Mouse (Mus musculus): ENCODE results near the gene Fga. TPM values are rescaled to one million over a fixed set of nuclear protein-coding genes. Genes with fewer than 3 reads are reported as not detected.

The Fga gene
- total and polyA plus RNA-seq, 3 experiments = 0.05 TPM; not detected in 2

- ATAC-seq (ENCODE audit: extremely low read depth, insufficient number of reproducible peaks, low FRiP score, poor library complexity, severe bottlenecking) (no peak), DNase-seq (ENCODE audit: low spot score) (no peak)
- Histone ChIP-seq H3K36me3 (replicated peaks) (no peaks in the 10 kb centered on the region), H3K4me1 (ENCODE audit: insufficient read depth, low read depth, low read length) (no peaks in the 10 kb centered on the region; the same call in 1 of the 2 replicates), H3K9me3 (replicated peaks) (no peaks in the 10 kb centered on the region), H3K4me3 (ENCODE audit: low read depth, low read length) (no peak overlapping the region), H3K27me3 (ENCODE audit: insufficient read depth, low read length) (peaks cover 7% of the 10 kb centered on the region)
- TF ChIP-seq TAL1 (conservative IDR thresholded peaks at IDR 0.05; ENCODE audit: low read depth, low read length) (no peak), CTCF (IDR thresholded peaks at IDR 0.05; ENCODE audit: low read depth, low read length) (no peak), GATA1 (IDR thresholded peaks at IDR 0.05; ENCODE audit: borderline replicate concordance, low read length) (no peak), GATA2 (IDR thresholded peaks at IDR 0.05; ENCODE audit: borderline replicate concordance, low read depth, low read length) (no peak), POLR2AphosphoS5 (IDR thresholded peaks at IDR 0.05; ENCODE audit: insufficient replicate concordance, low read depth, low read length) (no peak)
These were observed 11.9 kb upstream of the Fga start for GRCm38 (mm10) chr3:83013951-83014350.

- no peak for DNase-seq (ENCODE audit: low spot score)
- no peak for ATAC-seq (ENCODE audit: extremely low read depth, insufficient number of reproducible peaks, low FRiP score, poor library complexity, severe bottlenecking)
- Histone ChIP-seq H3K36me3 (replicated peaks) (no peaks in the 10 kb centered on the region), H3K4me3 (ENCODE audit: low read depth, low read length) (no peak overlapping the region), H3K27me3 (ENCODE audit: insufficient read depth, low read length) (peaks cover 3% of the 10 kb centered on the region; the same call in 1 of the 2 replicates), H3K9me3 (replicated peaks) (no peaks in the 10 kb centered on the region), H3K4me1 (ENCODE audit: insufficient read depth, low read depth, low read length) (no peaks in the 10 kb centered on the region; the same call in 1 of the 2 replicates)
- TF ChIP-seq TAL1 (conservative IDR thresholded peaks at IDR 0.05; ENCODE audit: low read depth, low read length) (no peak), GATA1 (IDR thresholded peaks at IDR 0.05; ENCODE audit: borderline replicate concordance, low read length) (no peak), GATA2 (IDR thresholded peaks at IDR 0.05; ENCODE audit: borderline replicate concordance, low read depth, low read length) (no peak), POLR2AphosphoS5 (IDR thresholded peaks at IDR 0.05; ENCODE audit: insufficient replicate concordance, low read depth, low read length) (no peak), CTCF (IDR thresholded peaks at IDR 0.05; ENCODE audit: low read depth, low read length) (no peak)
These were observed 9.6 kb upstream of the Fga start for GRCm38 (mm10) chr3:83016236-83016635.

GRCm38 (mm10) chr3:83020387-83020786, 5.5 kb upstream of the Fga start:
- Histone ChIP-seq H3K36me3 (replicated peaks) (no peaks in the 10 kb centered on the region), H3K4me1 (ENCODE audit: insufficient read depth, low read depth, low read length) (no peaks in the 10 kb centered on the region; the same call in 1 of the 2 replicates), H3K9me3 (replicated peaks) (no peaks in the 10 kb centered on the region), H3K4me3 (ENCODE audit: low read depth, low read length) (no peak overlapping the region), H3K27me3 (ENCODE audit: insufficient read depth, low read length) (0 out of 2 replicates have a peak, but pooled peaks cover under 1% of the 10 kb centered on the region)
- DNase-seq (ENCODE audit: low spot score) = no peak
- no peak for ATAC-seq (ENCODE audit: extremely low read depth, insufficient number of reproducible peaks, low FRiP score, poor library complexity, severe bottlenecking)
- TF ChIP-seq POLR2AphosphoS5 (IDR thresholded peaks at IDR 0.05; ENCODE audit: insufficient replicate concordance, low read depth, low read length) (no peak), GATA1 (IDR thresholded peaks at IDR 0.05; ENCODE audit: borderline replicate concordance, low read length) (no peak), TAL1 (conservative IDR thresholded peaks at IDR 0.05; ENCODE audit: low read depth, low read length) (no peak), CTCF (IDR thresholded peaks at IDR 0.05; ENCODE audit: low read depth, low read length) (no peak), GATA2 (IDR thresholded peaks at IDR 0.05; ENCODE audit: borderline replicate concordance, low read depth, low read length) (no peak)

GRCm38 (mm10) chr3:83021176-83021575, 4.7 kb upstream of the Fga start:
- DNase-seq (ENCODE audit: low spot score) (no peak), ATAC-seq (ENCODE audit: extremely low read depth, insufficient number of reproducible peaks, low FRiP score, poor library complexity, severe bottlenecking) (no peak)
- H3K36me3 ChIP-seq (replicated peaks) = no peaks in the 10 kb centered on the region
- peaks cover 7% of the 10 kb centered on the region; the same call in 1 of the 2 replicates for H3K27me3 ChIP-seq (ENCODE audit: insufficient read depth, low read length)
- no peaks in the 10 kb centered on the region for H3K9me3 ChIP-seq (replicated peaks)
- no peaks in the 10 kb centered on the region; the same call in 1 of the 2 replicates for H3K4me1 ChIP-seq (ENCODE audit: insufficient read depth, low read depth, low read length)
- TF ChIP-seq CTCF (IDR thresholded peaks at IDR 0.05; ENCODE audit: low read depth, low read length) = no peak
- no peak for TF ChIP-seq POLR2AphosphoS5 (IDR thresholded peaks at IDR 0.05; ENCODE audit: insufficient replicate concordance, low read depth, low read length)
- TF ChIP-seq GATA1 (IDR thresholded peaks at IDR 0.05; ENCODE audit: borderline replicate concordance, low read length) = no peak
- no peak for TF ChIP-seq TAL1 (conservative IDR thresholded peaks at IDR 0.05; ENCODE audit: low read depth, low read length)
- TF ChIP-seq GATA2 (IDR thresholded peaks at IDR 0.05; ENCODE audit: borderline replicate concordance, low read depth, low read length) = no peak
- no peak overlapping the region for H3K4me3 ChIP-seq (ENCODE audit: low read depth, low read length)

- H3K27me3 ChIP-seq (ENCODE audit: insufficient read depth, low read length) = peaks cover 7% of the 10 kb centered on the region; the same call in 1 of the 2 replicates
These were observed 840 bp upstream of the Fga start for GRCm38 (mm10) chr3:83025036-83025435.

GRCm38 (mm10) chr3:83027546-83028251, 1.8 kb downstream of the Fga start:
- H3K9me3 ChIP-seq (replicated peaks) = no peaks in the 10 kb centered on the region
- TF ChIP-seq CTCF (IDR thresholded peaks at IDR 0.05; ENCODE audit: low read depth, low read length) = no peak
- TF ChIP-seq GATA1 (IDR thresholded peaks at IDR 0.05; ENCODE audit: borderline replicate concordance, low read length) = no peak
- no peak for TF ChIP-seq POLR2AphosphoS5 (IDR thresholded peaks at IDR 0.05; ENCODE audit: insufficient replicate concordance, low read depth, low read length)
- TF ChIP-seq GATA2 (IDR thresholded peaks at IDR 0.05; ENCODE audit: borderline replicate concordance, low read depth, low read length) = no peak
- TF ChIP-seq TAL1 (conservative IDR thresholded peaks at IDR 0.05; ENCODE audit: low read depth, low read length) = no peak
- no peak overlapping the region for H3K4me3 ChIP-seq (ENCODE audit: low read depth, low read length)
- no peak for DNase-seq (ENCODE audit: low spot score)
- peaks cover 17% of the 10 kb centered on the region; the same call in 1 of the 2 replicates for H3K27me3 ChIP-seq (ENCODE audit: insufficient read depth, low read length)
- no peaks in the 10 kb centered on the region for H3K36me3 ChIP-seq (replicated peaks)
- H3K4me1 ChIP-seq (ENCODE audit: insufficient read depth, low read depth, low read length) = no peaks in the 10 kb centered on the region
- ATAC-seq (ENCODE audit: extremely low read depth, insufficient number of reproducible peaks, low FRiP score, poor library complexity, severe bottlenecking) = no peak

More at GRCm38 (mm10) chr3:83025036-83025435, 840 bp upstream of the Fga start:
- Histone ChIP-seq H3K4me3 (ENCODE audit: low read depth, low read length) (no peak overlapping the region), H3K4me1 (ENCODE audit: insufficient read depth, low read depth, low read length) (no peaks in the 10 kb centered on the region), H3K36me3 (replicated peaks) (no peaks in the 10 kb centered on the region), H3K9me3 (replicated peaks) (no peaks in the 10 kb centered on the region)
- no peak for DNase-seq (ENCODE audit: low spot score)
- ATAC-seq (ENCODE audit: extremely low read depth, insufficient number of reproducible peaks, low FRiP score, poor library complexity, severe bottlenecking) = no peak
- TF ChIP-seq TAL1 (conservative IDR thresholded peaks at IDR 0.05; ENCODE audit: low read depth, low read length) = no peak
- TF ChIP-seq GATA2 (IDR thresholded peaks at IDR 0.05; ENCODE audit: borderline replicate concordance, low read depth, low read length) = no peak
- no peak for TF ChIP-seq POLR2AphosphoS5 (IDR thresholded peaks at IDR 0.05; ENCODE audit: insufficient replicate concordance, low read depth, low read length)
- TF ChIP-seq GATA1 (IDR thresholded peaks at IDR 0.05; ENCODE audit: borderline replicate concordance, low read length) = no peak
- no peak for TF ChIP-seq CTCF (IDR thresholded peaks at IDR 0.05; ENCODE audit: low read depth, low read length)
